Mouse (Mus musculus) intestine, embryonic 16.5 days (tissue): ENCODE measurements around the gene Hapln2. TPM values are rescaled to one million over a fixed set of nuclear protein-coding genes. Genes with fewer than 3 reads are reported as not detected.

Source experiments
- ATAC-seq: fragments of 200-750 bp; cut with Nextera tagmentation; 2 replicates; pipeline ENCODE4 v1.8.0; 2017; ENCODE audit warnings: moderate TSS enrichment, moderate library complexity
- H3K27ac ChIP-seq: fragments of 300-500 bp; sonication (generic); 2 replicates; pipeline ENCODE4 v1.5.1; 2014; ENCODE audit warnings: mild to moderate bottlenecking, low read length
- H3K27me3 ChIP-seq: fragments of 300-500 bp; sonication (generic); replicated peaks from 2 replicates; pipeline ENCODE4 v1.6.1; 2014; ENCODE audit warnings: low read length, control low read depth, mixed read lengths; ENCODE audit not compliant: control insufficient read depth, insufficient read depth
- H3K36me3 ChIP-seq: fragments of 300-500 bp; sonication (generic); 2 replicates; pipeline ENCODE4 v1.6.1; 2014; ENCODE audit warnings: low read length, control low read depth; ENCODE audit not compliant: control insufficient read depth, insufficient read depth
- H3K4me1 ChIP-seq: fragments of 300-500 bp; sonication (generic); 2 replicates; pipeline ENCODE4 v1.6.1; 2014; ENCODE audit warnings: low read length, control low read depth, mixed read lengths; ENCODE audit not compliant: control insufficient read depth, insufficient read depth
- H3K4me2 ChIP-seq: fragments of 300-500 bp; sonication (generic); 2 replicates; pipeline ENCODE4 v1.6.1; 2014; ENCODE audit warnings: low read depth, low read length, control low read depth
- H3K4me3 ChIP-seq: fragments of 300-500 bp; sonication (generic); 2 replicates; pipeline ENCODE4 v1.5.1; 2014; ENCODE audit warnings: mild to moderate bottlenecking, low read length
- H3K9ac ChIP-seq: fragments of 300-500 bp; sonication (generic); 2 replicates; pipeline ENCODE4 v1.6.1; 2014; ENCODE audit warnings: low read depth, low read length
- H3K9me3 ChIP-seq: fragments of 300-500 bp; sonication (generic); 2 replicates; pipeline ENCODE4 v1.6.1; 2016; ENCODE audit warnings: low read length, control low read depth; ENCODE audit not compliant: control insufficient read depth
- WGBS: fragments of 180-500 bp; shearing (Covaris S2); extraction: QIAGEN DNeasy Blood & Tissue Kit; methylation state at CpG from one replicate; pipeline ENCODE4 v1.1.7; 2014; 5-methylcytosine and 5-hydroxymethylcytosine counted together
- polyA plus RNA-seq: library from polyadenylated mRNA; unstranded; fragments of >200 nt; fragmentation: Nextera tagmentation; extraction: Ambion mirVana; gene quantifications from 2 replicates; pipeline ENCODE4 v1.2.1, GENCODE M21; 2015

The Hapln2 gene
- polyA plus RNA-seq, 1 experiment from 2014 or later = not detected

- H3K4me3 ChIP-seq = no peak overlapping the region
- no peak for ATAC-seq
- no peaks in the 10 kb centered on the region for H3K36me3 ChIP-seq
- H3K4me2 ChIP-seq = no peak overlapping the region
- no peak overlapping the region for H3K9ac ChIP-seq
- H3K9me3 ChIP-seq = no peaks in the 10 kb centered on the region
- peaks cover 13% of the 10 kb centered on the region; the same call in 1 of the 2 replicates for H3K4me1 ChIP-seq
- WGBS = 2% methylated on average over 15 of the region's 15 CpGs
- peaks cover 95% of the 10 kb centered on the region for H3K27me3 ChIP-seq
- no peak overlapping the region for H3K27ac ChIP-seq
Observed at GRCm38 (mm10) chr3:87996401-87996800, 31.0 kb downstream of the Hapln2 start.

- no peak overlapping the region for H3K27ac ChIP-seq
- peaks cover 87% of the 10 kb centered on the region for H3K27me3 ChIP-seq
- no peak overlapping the region for H3K9ac ChIP-seq
- ATAC-seq = no peak
- no peak overlapping the region for H3K4me2 ChIP-seq
- H3K9me3 ChIP-seq = no peaks in the 10 kb centered on the region
- peaks cover 11% of the 10 kb centered on the region; the same call in 1 of the 2 replicates for H3K4me1 ChIP-seq
- no peaks in the 10 kb centered on the region for H3K36me3 ChIP-seq
- WGBS = 37% methylated on average over 11 of the region's 11 CpGs
- H3K4me3 ChIP-seq = no peak overlapping the region
Observed at GRCm38 (mm10) chr3:87995331-87995730, 32.1 kb downstream of the Hapln2 start.

- WGBS = 3% methylated on average over 5 of the region's 6 CpGs
- Histone ChIP-seq H3K4me1 (peaks cover 4% of the 10 kb centered on the region; the same call in 1 of the 2 replicates), H3K27me3 (peaks cover 80% of the 10 kb centered on the region), H3K4me2 (no peak overlapping the region), H3K27ac (no peak overlapping the region), H3K9me3 (no peaks in the 10 kb centered on the region), H3K36me3 (no peaks in the 10 kb centered on the region), H3K9ac (no peak overlapping the region), H3K4me3 (no peak overlapping the region)
- no peak for ATAC-seq
Observed at GRCm38 (mm10) chr3:87993436-87993835, 33.9 kb downstream of the Hapln2 start.

GRCm38 (mm10) chr3:87989935-87990334 lies 37.4 kb downstream of the Hapln2 start:
- ATAC-seq = no peak
- no peak overlapping the region for H3K4me3 ChIP-seq

GRCm38 (mm10) chr3:87988068-87988467 lies 39.3 kb downstream of the Hapln2 start:
- Histone ChIP-seq H3K4me1 (peaks cover 48% of the 10 kb centered on the region), H3K36me3 (no peaks in the 10 kb centered on the region), H3K27ac (no peak overlapping the region), H3K4me2 (peak overlapping the region; percentile 66), H3K9me3 (no peaks in the 10 kb centered on the region), H3K4me3 (peak overlapping the region; percentile 45), H3K9ac (peak overlapping the region; percentile 54), H3K27me3 (peaks cover 26% of the 10 kb centered on the region)
- WGBS = 5% methylated on average over 15 of the region's 15 CpGs
- no peak for ATAC-seq

More at GRCm38 (mm10) chr3:87989935-87990334, 37.4 kb downstream of the Hapln2 start:
- peaks cover 31% of the 10 kb centered on the region for H3K4me1 ChIP-seq
- H3K9ac ChIP-seq = no peak overlapping the region
- peaks cover 45% of the 10 kb centered on the region for H3K27me3 ChIP-seq
- no peak overlapping the region for H3K27ac ChIP-seq
- H3K9me3 ChIP-seq = no peaks in the 10 kb centered on the region
- no peak overlapping the region for H3K4me2 ChIP-seq
- 29% methylated on average over 10 of the region's 10 CpGs for WGBS
- no peaks in the 10 kb centered on the region for H3K36me3 ChIP-seq

GRCm38 (mm10) chr3:87987633-87988032 lies 39.8 kb downstream of the Hapln2 start:
- Histone ChIP-seq H3K4me2 (peak overlapping the region; percentile 66), H3K27me3 (peaks cover 22% of the 10 kb centered on the region; the same call in 1 of the 2 replicates), H3K4me1 (peaks cover 52% of the 10 kb centered on the region), H3K4me3 (peak overlapping the region; percentile 45), H3K36me3 (no peaks in the 10 kb centered on the region), H3K27ac (no peak overlapping the region), H3K9ac (peak overlapping the region; percentile 54), H3K9me3 (no peaks in the 10 kb centered on the region)
- ATAC-seq = peak; percentile 10; the same call in 1 of the 2 replicates
- WGBS = under 1% methylated on average over 15 of the region's 15 CpGs

GRCm38 (mm10) chr3:87986868-87987267 lies 40.5 kb downstream of the Hapln2 start:
- Histone ChIP-seq H3K9ac (peak overlapping the region; percentile 54), H3K4me1 (peaks cover 60% of the 10 kb centered on the region), H3K27ac (peak overlapping the region; percentile 66), H3K4me2 (peak overlapping the region; percentile 66), H3K27me3 (peaks cover 15% of the 10 kb centered on the region; the same call in 1 of the 2 replicates), H3K36me3 (no peaks in the 10 kb centered on the region), H3K4me3 (peak overlapping the region; percentile 45), H3K9me3 (no peaks in the 10 kb centered on the region)
- ATAC-seq = peak; percentile 42
- WGBS = under 1% methylated on average over 17 of the region's 17 CpGs

GRCm38 (mm10) chr3:87985505-87986320 lies 41.7 kb downstream of the Hapln2 start:
- Histone ChIP-seq H3K9ac (0 out of 2 replicates have a peak overlapping the region, but pooled peaks have one; percentile 43), H3K4me1 (peaks cover 70% of the 10 kb centered on the region), H3K9me3 (no peaks in the 10 kb centered on the region), H3K27ac (peak overlapping the region; percentile 70), H3K4me2 (no peak overlapping the region), H3K27me3 (peaks cover 14% of the 10 kb centered on the region; the same call in 1 of the 2 replicates), H3K36me3 (no peaks in the 10 kb centered on the region), H3K4me3 (no peak overlapping the region)
- 35% methylated on average over 12 of the region's 12 CpGs for WGBS
- ATAC-seq = no peak

GRCm38 (mm10) chr3:87984094-87984493 lies 43.3 kb downstream of the Hapln2 start:
- Histone ChIP-seq H3K27me3 (peaks cover 5% of the 10 kb centered on the region; the same call in 1 of the 2 replicates), H3K9ac (peak overlapping the region; percentile 70; the same call in 1 of the 2 replicates), H3K4me1 (peaks cover 78% of the 10 kb centered on the region), H3K36me3 (no peaks in the 10 kb centered on the region), H3K9me3 (no peaks in the 10 kb centered on the region), H3K4me3 (no peak overlapping the region), H3K4me2 (no peak overlapping the region), H3K27ac (peak overlapping the region; percentile 100)
- ATAC-seq = no peak
- WGBS = 29% methylated on average over 3 of the region's 3 CpGs
